Mouse (Mus musculus) intestine, embryonic 16.5 days (tissue): ENCODE results near the gene Map4k2. TPM values are rescaled to one million over a fixed set of nuclear protein-coding genes. Genes with fewer than 3 reads are reported as not detected.
A peak's percentile ranks its signal among the peaks of the same experiment; 100 is the strongest.

ENCODE experiments used
- ATAC-seq: fragments of 200-750 bp; cut with Nextera tagmentation; 2 replicates; pipeline ENCODE4 v1.8.0; 2017; ENCODE audit warnings: moderate TSS enrichment, moderate library complexity
- H3K27ac ChIP-seq: fragments of 300-500 bp; sonication (generic); 2 replicates; pipeline ENCODE4 v1.5.1; 2014; ENCODE audit warnings: mild to moderate bottlenecking, low read length
- H3K27me3 ChIP-seq: fragments of 300-500 bp; sonication (generic); replicated peaks from 2 replicates; pipeline ENCODE4 v1.6.1; 2014; ENCODE audit warnings: low read length, control low read depth, mixed read lengths; ENCODE audit not compliant: control insufficient read depth, insufficient read depth
- H3K36me3 ChIP-seq: fragments of 300-500 bp; sonication (generic); 2 replicates; pipeline ENCODE4 v1.6.1; 2014; ENCODE audit warnings: low read length, control low read depth; ENCODE audit not compliant: control insufficient read depth, insufficient read depth
- H3K4me1 ChIP-seq: fragments of 300-500 bp; sonication (generic); 2 replicates; pipeline ENCODE4 v1.6.1; 2014; ENCODE audit warnings: low read length, control low read depth, mixed read lengths; ENCODE audit not compliant: control insufficient read depth, insufficient read depth
- H3K4me2 ChIP-seq: fragments of 300-500 bp; sonication (generic); 2 replicates; pipeline ENCODE4 v1.6.1; 2014; ENCODE audit warnings: low read depth, low read length, control low read depth
- H3K4me3 ChIP-seq: fragments of 300-500 bp; sonication (generic); 2 replicates; pipeline ENCODE4 v1.5.1; 2014; ENCODE audit warnings: mild to moderate bottlenecking, low read length
- H3K9ac ChIP-seq: fragments of 300-500 bp; sonication (generic); 2 replicates; pipeline ENCODE4 v1.6.1; 2014; ENCODE audit warnings: low read depth, low read length
- H3K9me3 ChIP-seq: fragments of 300-500 bp; sonication (generic); 2 replicates; pipeline ENCODE4 v1.6.1; 2016; ENCODE audit warnings: low read length, control low read depth; ENCODE audit not compliant: control insufficient read depth
- WGBS: fragments of 180-500 bp; shearing (Covaris S2); extraction: QIAGEN DNeasy Blood & Tissue Kit; methylation state at CpG from one replicate; pipeline ENCODE4 v1.1.7; 2014; 5-methylcytosine and 5-hydroxymethylcytosine counted together
- polyA plus RNA-seq: library from polyadenylated mRNA; unstranded; fragments of >200 nt; fragmentation: Nextera tagmentation; extraction: Ambion mirVana; gene quantifications from 2 replicates; pipeline ENCODE4 v1.2.1, GENCODE M21; 2015

The Map4k2 gene
- polyA plus RNA-seq, 1 experiment from 2014 or later = 10.0 TPM

GRCm38 (mm10) chr19:6331719-6332516 lies 9.0 kb upstream of the Map4k2 start:
- 22% methylated on average over 13 of the region's 13 CpGs for WGBS
- Histone ChIP-seq H3K36me3 (no peaks in the 10 kb centered on the region), H3K9me3 (no peaks in the 10 kb centered on the region), H3K9ac (peak overlapping the region; percentile 53; the same call in 1 of the 2 replicates), H3K27me3 (no peaks in the 10 kb centered on the region), H3K4me3 (no peak overlapping the region), H3K4me2 (peak overlapping the region; percentile 42), H3K4me1 (peaks cover 24% of the 10 kb centered on the region), H3K27ac (no peak overlapping the region)
- ATAC-seq = no peak

- ATAC-seq = no peak; the same call in 1 of the 2 replicates
- H3K4me1 ChIP-seq = peaks cover 26% of the 10 kb centered on the region
- H3K4me2 ChIP-seq = peak overlapping the region; percentile 44
- H3K4me3 ChIP-seq = peak overlapping the region; percentile 90
- H3K9ac ChIP-seq = peak overlapping the region; percentile 59
- 61% methylated on average over 9 of the region's 9 CpGs for WGBS
- H3K27ac ChIP-seq = peak overlapping the region; percentile 92
- peaks cover 8% of the 10 kb centered on the region; the same call in 1 of the 2 replicates for H3K36me3 ChIP-seq
- H3K27me3 ChIP-seq = no peaks in the 10 kb centered on the region
- no peaks in the 10 kb centered on the region for H3K9me3 ChIP-seq
Measured at GRCm38 (mm10) chr19:6333761-6334595, 7.0 kb upstream of the Map4k2 start.

GRCm38 (mm10) chr19:6334673-6335457 lies 6.1 kb upstream of the Map4k2 start, which contains the start of gene Men1:
Gene Men1, plus strand, starts transcription at chr19:6334979.
- peak; percentile 92 for ATAC-seq
- peaks cover 15% of the 10 kb centered on the region for H3K36me3 ChIP-seq

GRCm38 (mm10) chr19:6335458-6335827 lies 5.5 kb upstream of the Map4k2 start:
- Histone ChIP-seq H3K36me3 (peaks cover 19% of the 10 kb centered on the region), H3K9me3 (no peaks in the 10 kb centered on the region), H3K4me3 (peak overlapping the region; percentile 90), H3K9ac (peak overlapping the region; percentile 89), H3K4me1 (peaks cover 31% of the 10 kb centered on the region), H3K27ac (peak overlapping the region; percentile 75), H3K4me2 (peak overlapping the region; percentile 94), H3K27me3 (no peaks in the 10 kb centered on the region)
- WGBS = 1% methylated on average over 25 of the region's 25 CpGs
- ATAC-seq = peak; percentile 17

More at GRCm38 (mm10) chr19:6334673-6335457, 6.1 kb upstream of the Map4k2 start, which contains the start of gene Men1:
- H3K4me1 ChIP-seq = peaks cover 26% of the 10 kb centered on the region
- H3K4me3 ChIP-seq = peak within 1 kb of the TSS; percentile 90
- peak within 1 kb of the TSS; percentile 89 for H3K9ac ChIP-seq
- H3K27me3 ChIP-seq = no peaks in the 10 kb centered on the region
- 0% methylated on average over 43 of the region's 43 CpGs for WGBS
- H3K9me3 ChIP-seq = no peaks in the 10 kb centered on the region
- H3K4me2 ChIP-seq = peak within 1 kb of the TSS; percentile 94
- peak within 1 kb of the TSS; percentile 92 for H3K27ac ChIP-seq

- 0 out of 2 replicates have a peak overlapping the region, but pooled peaks have one; percentile 94 for H3K4me2 ChIP-seq
- no peak overlapping the region for H3K27ac ChIP-seq
- H3K9me3 ChIP-seq = no peaks in the 10 kb centered on the region
- 90% methylated on average over 10 of the region's 10 CpGs for WGBS
- H3K9ac ChIP-seq = peak overlapping the region; percentile 89; the same call in 1 of the 2 replicates
- ATAC-seq = no peak
- H3K4me1 ChIP-seq = peaks cover 31% of the 10 kb centered on the region
- H3K4me3 ChIP-seq = no peak overlapping the region
- peaks cover 19% of the 10 kb centered on the region for H3K36me3 ChIP-seq
- no peaks in the 10 kb centered on the region for H3K27me3 ChIP-seq
Measured at GRCm38 (mm10) chr19:6336920-6337319, 4.0 kb upstream of the Map4k2 start.

GRCm38 (mm10) chr19:6338171-6338570 lies 2.8 kb upstream of the Map4k2 start:
- H3K36me3 ChIP-seq = peaks cover 19% of the 10 kb centered on the region
- no peak overlapping the region for H3K27ac ChIP-seq
- H3K9ac ChIP-seq = no peak overlapping the region
- no peak overlapping the region for H3K4me3 ChIP-seq
- WGBS = 95% methylated on average over 7 of the region's 7 CpGs
- no peaks in the 10 kb centered on the region for H3K27me3 ChIP-seq
- no peak overlapping the region for H3K4me2 ChIP-seq
- no peak for ATAC-seq
- H3K9me3 ChIP-seq = no peaks in the 10 kb centered on the region
- H3K4me1 ChIP-seq = peaks cover 35% of the 10 kb centered on the region

GRCm38 (mm10) chr19:6338716-6339115 lies 2.2 kb upstream of the Map4k2 start:
- no peak overlapping the region for H3K27ac ChIP-seq
- H3K4me1 ChIP-seq = peaks cover 35% of the 10 kb centered on the region
- no peak for ATAC-seq
- H3K4me3 ChIP-seq = no peak overlapping the region
- H3K4me2 ChIP-seq = no peak overlapping the region
- no peaks in the 10 kb centered on the region for H3K9me3 ChIP-seq
- peaks cover 19% of the 10 kb centered on the region for H3K36me3 ChIP-seq
- WGBS = 87% methylated on average over 11 of the region's 11 CpGs
- no peaks in the 10 kb centered on the region for H3K27me3 ChIP-seq
- H3K9ac ChIP-seq = no peak overlapping the region

GRCm38 (mm10) chr19:6339191-6339590 lies 1.7 kb upstream of the Map4k2 start:
- Histone ChIP-seq H3K4me3 (no peak overlapping the region), H3K4me2 (no peak overlapping the region), H3K27me3 (no peaks in the 10 kb centered on the region), H3K36me3 (peaks cover 19% of the 10 kb centered on the region), H3K4me1 (peaks cover 32% of the 10 kb centered on the region), H3K27ac (no peak overlapping the region), H3K9ac (no peak overlapping the region), H3K9me3 (no peaks in the 10 kb centered on the region)
- WGBS = 94% methylated on average over 6 of the region's 6 CpGs
- no peak for ATAC-seq
